Mouse (Mus musculus) embryonic facial prominence, embryonic 12.5 days (tissue): Measurements from ENCODE around the gene Cnnm2. TPM values are rescaled to one million over a fixed set of nuclear protein-coding genes. Genes with fewer than 3 reads are reported as not detected.
A peak's percentile ranks its signal among the peaks of the same experiment; 100 is the strongest.

Source experiments
- ATAC-seq: fragments of 200-750 bp; cut with Nextera tagmentation; 2 replicates; pipeline ENCODE4 v1.8.0; 2017; ENCODE audit not compliant: insufficient number of reproducible peaks, insufficient read depth, low FRiP score, low TSS enrichment
- H3K27ac ChIP-seq: fragments of 300-500 bp; sonication (generic); 2 replicates; pipeline ENCODE4 v1.5.1; 2016; ENCODE audit warnings: mild to moderate bottlenecking
- H3K27me3 ChIP-seq: fragments of 300-500 bp; sonication (generic); 2 replicates; pipeline ENCODE4 v1.6.1; 2016; ENCODE audit warnings: mild to moderate bottlenecking, moderate library complexity
- H3K36me3 ChIP-seq: fragments of 300-500 bp; sonication (generic); 2 replicates; pipeline ENCODE4 v1.6.1; 2016; ENCODE audit warnings: mild to moderate bottlenecking
- H3K4me1 ChIP-seq: fragments of 300-500 bp; sonication (generic); 2 replicates; pipeline ENCODE4 v1.6.1; 2016
- H3K4me2 ChIP-seq: fragments of 300-500 bp; sonication (generic); replicated peaks from 2 replicates; pipeline ENCODE4 v1.6.1; 2016; ENCODE audit warnings: mild to moderate bottlenecking, moderate library complexity
- H3K4me3 ChIP-seq: fragments of 300-500 bp; sonication (generic); 2 replicates; pipeline ENCODE4 v1.5.1; 2016; ENCODE audit warnings: mild to moderate bottlenecking
- H3K9ac ChIP-seq: fragments of 300-500 bp; sonication (generic); 2 replicates; pipeline ENCODE4 v1.6.1; 2016; ENCODE audit warnings: mild to moderate bottlenecking, moderate library complexity
- H3K9me3 ChIP-seq: fragments of 300-500 bp; sonication (generic); 2 replicates; pipeline ENCODE4 v1.6.1; 2016; ENCODE audit warnings: mild to moderate bottlenecking, moderate library complexity
- WGBS: fragments of 180-500 bp; shearing (Covaris S2); methylation state at CpG from one replicate; pipeline ENCODE4 v1.1.7; 2016; 5-methylcytosine and 5-hydroxymethylcytosine counted together
- polyA plus RNA-seq: library from polyadenylated mRNA; unstranded; fragments of >200 nt; fragmentation: Nextera tagmentation; extraction: Ambion mirVana; gene quantifications from 2 replicates; pipeline ENCODE4 v1.2.1, GENCODE M21; 2016

Cnnm2 gene
- polyA plus RNA-seq, 1 experiment from 2014 or later: 5.4 TPM

DNA sequence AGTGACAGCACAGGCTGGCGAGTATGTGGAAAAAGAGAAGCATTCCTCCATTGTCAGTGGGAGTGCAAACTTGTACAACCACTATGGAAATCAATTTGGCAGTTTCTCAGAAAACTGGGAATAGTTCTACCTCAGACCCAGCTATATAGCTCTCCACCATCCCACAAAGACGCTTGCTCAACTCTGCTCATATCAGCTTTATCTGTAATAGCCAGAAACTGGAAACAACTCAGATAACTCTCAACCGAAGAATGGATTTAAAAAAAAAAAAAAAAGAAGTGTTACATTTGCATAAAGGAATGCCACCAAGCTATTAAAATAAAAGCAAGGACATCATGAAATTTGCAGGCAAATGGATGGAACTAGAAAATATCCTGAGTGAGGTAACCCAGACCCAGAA is 150.1 kb downstream of the Cnnm2 start:
- WGBS: 88% methylated on average over 3 of the region's 3 CpGs
- H3K27me3 ChIP-seq: no peaks in the 10 kb centered on the region

DNA sequence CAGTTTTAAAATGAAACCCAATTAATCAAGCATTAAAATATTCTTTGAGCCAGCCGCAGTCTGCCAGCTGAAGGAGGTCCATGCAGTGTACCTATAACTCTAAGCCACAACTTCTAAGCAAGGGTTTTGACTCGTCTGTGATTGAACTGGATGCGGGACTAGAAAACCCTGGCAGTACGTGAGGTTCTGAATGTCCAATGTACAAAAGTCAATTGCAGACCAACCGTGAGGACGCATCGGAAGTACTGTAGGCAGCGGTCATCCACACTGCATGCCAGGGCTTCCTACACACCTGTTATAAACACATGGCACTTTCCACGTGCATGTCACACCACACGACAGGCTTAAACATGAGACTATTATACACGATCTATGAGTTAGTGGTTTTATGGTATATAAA is 152.2 kb downstream of the Cnnm2 start:
- no peak for ATAC-seq
- WGBS: 97% methylated on average over 11 of the region's 11 CpGs
- H3K4me1 ChIP-seq: peaks cover 8% of the 10 kb centered on the region

More for the DNA sequence above, 150.1 kb downstream of the Cnnm2 start:
- Histone ChIP-seq H3K27ac (no peak overlapping the region), H3K36me3 (no peaks in the 10 kb centered on the region; the same call in 1 of the 2 replicates), H3K4me3 (no peak overlapping the region), H3K9me3 (no peaks in the 10 kb centered on the region), H3K4me1 (peaks cover 8% of the 10 kb centered on the region), H3K4me2 (no peak overlapping the region), H3K9ac (no peak overlapping the region)
- ATAC-seq: no peak

DNA sequence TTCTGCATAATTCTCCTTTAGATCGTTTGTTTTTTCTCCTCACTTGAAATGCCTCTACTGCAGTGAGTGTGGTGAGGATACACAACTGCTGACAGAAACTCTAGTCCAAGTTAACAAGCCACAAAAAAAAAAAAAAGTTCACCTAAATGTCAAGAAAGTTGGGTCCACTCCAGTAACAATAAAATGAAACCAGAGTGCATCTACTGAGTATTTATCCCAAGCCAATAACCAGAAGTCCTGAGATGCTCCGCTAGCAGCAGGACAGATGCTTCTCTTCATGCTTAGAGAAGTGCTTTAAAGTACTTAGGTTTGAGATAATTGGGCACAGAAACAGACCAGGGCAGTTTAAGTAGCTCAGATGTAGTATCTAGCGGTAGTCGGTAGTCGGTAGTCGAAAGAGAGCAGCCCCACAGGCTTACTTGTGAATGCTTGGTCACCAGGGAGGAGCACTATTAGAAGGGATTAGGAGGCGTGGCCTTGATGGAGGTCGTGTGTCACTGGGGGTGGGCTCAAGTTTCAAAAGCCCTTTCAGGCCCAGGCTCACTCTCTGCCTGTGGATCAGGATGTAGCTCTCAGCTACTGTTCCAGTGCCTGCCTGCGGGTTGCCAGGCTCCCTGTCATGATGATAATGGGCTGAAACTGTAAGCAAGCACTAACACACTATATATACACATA is 154.1 kb downstream of the Cnnm2 start:
- no peaks in the 10 kb centered on the region for H3K9me3 ChIP-seq
- H3K4me3 ChIP-seq: no peak overlapping the region
- H3K36me3 ChIP-seq: no peaks in the 10 kb centered on the region; the same call in 1 of the 2 replicates
- H3K27ac ChIP-seq: no peak overlapping the region
- H3K4me1 ChIP-seq: 0 out of 2 replicates have a peak, but pooled peaks cover 3% of the 10 kb centered on the region
- ATAC-seq: no peak
- no peaks in the 10 kb centered on the region for H3K27me3 ChIP-seq
- H3K9ac ChIP-seq: no peak overlapping the region
- WGBS: 67% methylated on average over 9 of the region's 9 CpGs
- H3K4me2 ChIP-seq: no peak overlapping the region

More for the DNA sequence above, 152.2 kb downstream of the Cnnm2 start:
- Histone ChIP-seq H3K4me3 (no peak overlapping the region), H3K9ac (no peak overlapping the region), H3K9me3 (no peaks in the 10 kb centered on the region), H3K4me2 (no peak overlapping the region), H3K27me3 (no peaks in the 10 kb centered on the region), H3K27ac (no peak overlapping the region), H3K36me3 (no peaks in the 10 kb centered on the region; the same call in 1 of the 2 replicates)

- 89% methylated on average over 6 of the region's 6 CpGs for WGBS
Measured at GRCm38 (mm10) chr19:46920571-46920970, 159.2 kb downstream of the Cnnm2 start.

DNA sequence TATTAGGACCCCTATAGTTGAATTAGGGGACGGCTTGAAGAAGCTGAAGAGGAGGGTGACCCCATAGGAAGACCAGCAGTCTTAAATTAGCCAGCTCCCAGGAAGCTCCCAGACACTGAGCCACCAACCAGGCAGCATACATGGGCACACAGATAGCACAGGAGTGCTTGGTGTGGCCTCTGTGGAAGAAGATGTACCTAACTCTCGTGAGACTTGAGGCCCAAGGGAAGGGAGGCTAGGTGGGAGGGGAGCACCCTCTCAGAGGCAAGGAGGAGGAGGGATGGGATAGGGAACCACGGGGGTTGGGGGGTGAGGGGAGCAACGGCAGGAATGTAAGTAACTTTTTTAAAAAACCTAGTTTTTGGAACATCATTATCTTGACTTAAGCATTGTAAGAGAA is 165.0 kb downstream of the Cnnm2 start:
- H3K4me2 ChIP-seq: no peak overlapping the region
- H3K4me1 ChIP-seq: peaks cover 23% of the 10 kb centered on the region
- no peak for ATAC-seq
- no peaks in the 10 kb centered on the region for H3K27me3 ChIP-seq
- no peaks in the 10 kb centered on the region for H3K9me3 ChIP-seq
- H3K27ac ChIP-seq: no peak overlapping the region
- no peak overlapping the region for H3K4me3 ChIP-seq
- WGBS: 66% methylated on average over 4 of the region's 4 CpGs
- no peaks in the 10 kb centered on the region for H3K36me3 ChIP-seq
- H3K9ac ChIP-seq: no peak overlapping the region

More at GRCm38 (mm10) chr19:46920571-46920970, 159.2 kb downstream of the Cnnm2 start:
- ATAC-seq: no peak
- Histone ChIP-seq H3K27ac (no peak overlapping the region), H3K9ac (no peak overlapping the region), H3K9me3 (no peaks in the 10 kb centered on the region), H3K4me3 (no peak overlapping the region), H3K4me2 (no peak overlapping the region), H3K4me1 (no peaks in the 10 kb centered on the region), H3K27me3 (no peaks in the 10 kb centered on the region), H3K36me3 (no peaks in the 10 kb centered on the region)

DNA sequence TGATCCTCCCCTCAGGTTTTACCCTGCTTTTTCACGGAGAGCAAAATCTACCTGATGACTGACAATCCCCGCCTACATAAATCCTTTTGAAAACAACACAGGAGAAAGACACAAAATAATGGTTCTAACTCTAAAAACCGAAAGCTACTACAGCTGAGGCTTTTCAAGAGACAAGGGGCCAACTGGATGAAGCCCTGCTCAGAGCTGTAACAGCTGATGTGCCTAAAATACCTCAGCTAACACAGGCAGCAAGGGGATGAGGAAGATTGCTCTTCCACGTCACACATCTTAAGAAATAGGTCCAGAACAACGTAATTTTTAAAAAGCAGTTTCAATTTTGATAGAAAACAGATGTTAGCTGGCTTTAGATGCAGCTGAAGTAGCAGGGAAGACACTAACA is 165.6 kb downstream of the Cnnm2 start:
- H3K9ac ChIP-seq: no peak overlapping the region
- H3K27me3 ChIP-seq: no peaks in the 10 kb centered on the region
- peaks cover 23% of the 10 kb centered on the region for H3K4me1 ChIP-seq
- no peaks in the 10 kb centered on the region for H3K9me3 ChIP-seq
- 41% methylated on average over 5 of the region's 5 CpGs for WGBS
- ATAC-seq: no peak
- no peaks in the 10 kb centered on the region for H3K36me3 ChIP-seq
- H3K27ac ChIP-seq: no peak overlapping the region
- H3K4me3 ChIP-seq: no peak overlapping the region
- no peak overlapping the region for H3K4me2 ChIP-seq

GRCm38 (mm10) chr19:46928136-46928535 is 166.7 kb downstream of the Cnnm2 start:
- Histone ChIP-seq H3K27me3 (no peaks in the 10 kb centered on the region), H3K4me2 (no peak overlapping the region), H3K4me3 (no peak overlapping the region), H3K27ac (no peak overlapping the region), H3K4me1 (peaks cover 23% of the 10 kb centered on the region), H3K36me3 (no peaks in the 10 kb centered on the region), H3K9ac (no peak overlapping the region), H3K9me3 (no peaks in the 10 kb centered on the region)
- WGBS: 63% methylated on average over 4 of the region's 4 CpGs
- no peak for ATAC-seq

GRCm38 (mm10) chr19:46929044-46929587 is 167.7 kb downstream of the Cnnm2 start:
- Histone ChIP-seq H3K27ac (peak overlapping the region; percentile 12; the same call in 1 of the 2 replicates), H3K4me2 (no peak overlapping the region), H3K36me3 (no peaks in the 10 kb centered on the region), H3K9me3 (no peaks in the 10 kb centered on the region), H3K4me1 (peaks cover 23% of the 10 kb centered on the region), H3K4me3 (no peak overlapping the region), H3K27me3 (no peaks in the 10 kb centered on the region), H3K9ac (no peak overlapping the region)
- 52% methylated on average over 6 of the region's 6 CpGs for WGBS
- ATAC-seq: no peak

Other genes with a start within 250 kb of the Cnnm2 start
- gene Arl3, start 188.4 kb upstream of the Cnnm2 start, polyA plus RNA-seq: 191 TPM in 2 replicates
- 23.4 and 23.6 TPM in 2 replicates for gene Sfxn2, start 188.2 kb upstream of the Cnnm2 start, polyA plus RNA-seq
- 52.5 and 54.1 TPM in 2 replicates for gene Wbp1l, start 162.5 kb upstream of the Cnnm2 start, polyA plus RNA-seq
- gene Cyp17a1, start 88.4 kb upstream of the Cnnm2 start, polyA plus RNA-seq: 0.26 TPM in 1 of 2 replicates, not detected in the other
- gene Borcs7, start 71.7 kb upstream of the Cnnm2 start, polyA plus RNA-seq: 16.1 TPM in 2 replicates
- 28.5 and 30.4 TPM in 2 replicates for gene As3mt, start 54.1 kb upstream of the Cnnm2 start, polyA plus RNA-seq